Mouse (Mus musculus): Measurements from ENCODE around the gene Abcb10. TPM values are rescaled to one million over a fixed set of nuclear protein-coding genes. Genes with fewer than 3 reads are reported as not detected.

Gene Abcb10
- polyA plus RNA-seq (2012; rRNA removed; ENCODE audit: low replicate concordance), result 12.1 and 16.5 TPM in 2 replicates

GRCm38 (mm10) chr8:123982826-123983400 lies at the start of gene Abcb10:
TSS of gene Abcb10 (minus strand) at chr8:123983122.

GRCm38 (mm10) chr8:124021237-124022227 lies 38.6 kb upstream of the Abcb10 start, which contains the start of the genes Taf5l and Urb2:
TSS of gene Taf5l (minus strand) at chr8:124021397.
TSS of gene Urb2 (plus strand) at chr8:124021508.

GRCm38 (mm10) chr8:123948942-123949685 lies 33.8 kb downstream of the Abcb10 start, which contains the start of gene Nup133:
TSS of gene Nup133 (minus strand) at chr8:123949265.

Other genes with a start within 250 kb of the Abcb10 start
- gene Rab4a, start 177.1 kb downstream of the Abcb10 start, polyA plus RNA-seq (2012; rRNA removed; ENCODE audit: low replicate concordance), result 19.8 and 23.7 TPM in 2 replicates
- gene Ccsap, start 122.9 kb downstream of the Abcb10 start, polyA plus RNA-seq (2012; rRNA removed; ENCODE audit: low replicate concordance), result 0.83 and 1.6 TPM in 2 replicates
- 162 and 251 TPM in 2 replicates for gene Acta1, start 88.4 kb downstream of the Abcb10 start, polyA plus RNA-seq (2012; rRNA removed; ENCODE audit: low replicate concordance)
- gene Nup133, start 33.9 kb downstream of the Abcb10 start, polyA plus RNA-seq (2012; rRNA removed; ENCODE audit: low replicate concordance), result 12.1 and 23.6 TPM in 2 replicates
- gene Taf5l, start 38.3 kb upstream of the Abcb10 start, polyA plus RNA-seq (2012; rRNA removed; ENCODE audit: low replicate concordance), result 20.0 and 46.2 TPM in 2 replicates
- gene Urb2, start 38.4 kb upstream of the Abcb10 start, polyA plus RNA-seq (2012; rRNA removed; ENCODE audit: low replicate concordance), result 3.5 and 10.4 TPM in 2 replicates
- 23.6 and 33.6 TPM in 2 replicates for gene Galnt2, start 248.3 kb upstream of the Abcb10 start, polyA plus RNA-seq (2012; rRNA removed; ENCODE audit: low replicate concordance)